Mouse (Mus musculus) embryonic facial prominence, embryonic 13.5 days (tissue): ENCODE measurements around the gene Raver1. TPM values are rescaled to one million over a fixed set of nuclear protein-coding genes. Genes with fewer than 3 reads are reported as not detected.

Experiments
- ATAC-seq: fragments of 200-750 bp; cut with Nextera tagmentation; 2 replicates; pipeline ENCODE4 v1.8.0; 2017; ENCODE audit warnings: low read depth; ENCODE audit not compliant: insufficient number of reproducible peaks, insufficient read depth, low FRiP score, low TSS enrichment
- H3K27ac ChIP-seq: fragments of 300-500 bp; sonication (generic); 2 replicates; pipeline ENCODE4 v1.5.1; 2015; ENCODE audit warnings: moderate library complexity, mild to moderate bottlenecking, inconsistent platforms
- H3K27me3 ChIP-seq: fragments of 300-500 bp; sonication (generic); 2 replicates; pipeline ENCODE4 v1.6.1; 2015; ENCODE audit warnings: mild to moderate bottlenecking, inconsistent platforms
- H3K36me3 ChIP-seq: fragments of 300-500 bp; sonication (generic); 2 replicates; pipeline ENCODE4 v1.6.1; 2015; ENCODE audit warnings: mild to moderate bottlenecking, inconsistent platforms
- H3K4me1 ChIP-seq: fragments of 300-500 bp; sonication (generic); 2 replicates; pipeline ENCODE4 v1.6.1; 2015; ENCODE audit warnings: inconsistent platforms
- H3K4me2 ChIP-seq: fragments of 300-500 bp; sonication (generic); 2 replicates; pipeline ENCODE4 v1.6.1; 2015; ENCODE audit warnings: moderate library complexity, mild to moderate bottlenecking, inconsistent platforms
- H3K4me3 ChIP-seq: fragments of 300-500 bp; sonication (generic); 2 replicates; pipeline ENCODE4 v1.5.1; 2015; ENCODE audit warnings: mild to moderate bottlenecking, inconsistent platforms
- H3K9ac ChIP-seq: fragments of 300-500 bp; sonication (generic); 2 replicates; pipeline ENCODE4 v1.6.1; 2015; ENCODE audit warnings: mild to moderate bottlenecking, inconsistent platforms
- H3K9me3 ChIP-seq: fragments of 300-500 bp; sonication (generic); 2 replicates; pipeline ENCODE4 v1.6.1; 2016; ENCODE audit warnings: inconsistent platforms
- WGBS: fragments of 180-500 bp; shearing (Covaris S2); methylation state at CpG from one replicate; pipeline ENCODE4 v1.1.7; 2015; ENCODE audit warnings: mixed read lengths; 5-methylcytosine and 5-hydroxymethylcytosine counted together
- polyA plus RNA-seq: library from polyadenylated mRNA; unstranded; fragments of >200 nt; fragmentation: Nextera tagmentation; extraction: Ambion mirVana; gene quantifications from 2 replicates; pipeline ENCODE4 v1.2.1, GENCODE M21; 2015

Raver1 gene
- polyA plus RNA-seq, 1 experiment from 2014 or later = 61.0 TPM

DNA sequence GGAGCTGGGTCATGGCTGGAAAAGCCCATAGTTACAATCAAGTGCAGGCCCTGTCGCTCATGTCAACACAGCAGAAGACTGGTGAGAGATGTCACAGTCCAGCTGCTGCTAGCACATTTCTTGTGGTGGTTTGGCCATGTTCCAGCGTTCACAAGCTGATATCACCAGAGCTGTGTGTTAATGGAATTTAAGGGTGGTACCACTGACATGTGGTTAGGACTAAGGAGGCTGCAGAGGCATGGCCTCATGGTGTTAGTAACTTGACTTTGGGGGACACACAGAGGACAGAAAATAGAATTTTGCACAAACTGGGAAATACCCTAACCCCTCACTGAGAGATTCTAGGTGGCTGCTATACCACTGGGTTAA is 34.4 kb upstream of the Raver1 start:
- no peak for ATAC-seq
- WGBS = 76% methylated on average over 2 of the region's 2 CpGs
- Histone ChIP-seq H3K4me2 (no peak overlapping the region), H3K36me3 (peaks cover 63% of the 10 kb centered on the region), H3K4me1 (peaks cover 7% of the 10 kb centered on the region), H3K9ac (no peak overlapping the region), H3K27ac (no peak overlapping the region), H3K4me3 (no peak overlapping the region), H3K27me3 (no peaks in the 10 kb centered on the region), H3K9me3 (no peaks in the 10 kb centered on the region)

DNA sequence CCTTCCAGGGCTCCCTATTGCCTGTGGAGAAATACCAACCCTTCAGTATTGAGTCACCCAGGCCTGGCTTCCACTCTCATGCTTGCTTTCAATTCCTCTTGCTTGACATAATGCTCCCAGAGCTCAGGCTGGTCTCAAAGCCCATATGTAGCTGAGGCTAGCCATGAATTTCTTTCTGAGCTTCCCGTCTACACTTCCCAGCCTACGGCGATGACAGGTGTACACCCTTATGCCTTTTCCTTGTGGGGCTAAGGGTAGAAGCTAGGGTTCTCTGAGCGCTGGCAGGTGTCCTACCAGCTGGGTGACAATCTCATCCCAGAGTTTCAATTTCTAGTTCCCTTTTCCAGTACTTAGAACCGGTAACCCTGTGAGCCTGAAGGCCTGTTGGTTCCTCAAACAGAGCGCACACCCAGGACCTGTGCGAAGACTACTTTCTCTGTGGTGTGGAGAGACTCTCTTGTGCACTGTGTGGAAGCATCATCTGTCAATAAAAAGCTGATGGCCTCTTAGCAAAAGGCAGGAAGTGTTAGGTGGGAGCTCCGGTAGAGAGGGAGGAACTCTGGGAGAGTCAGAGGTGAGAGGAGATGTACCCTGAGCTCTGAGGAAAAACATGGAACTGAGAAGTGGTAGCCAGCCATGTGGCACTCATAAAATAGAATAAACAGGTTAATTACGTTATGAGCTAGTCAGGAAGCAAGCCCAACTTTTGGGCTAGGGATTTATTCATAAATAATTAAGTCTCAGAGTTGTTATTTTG is 33.9 kb upstream of the Raver1 start:
- WGBS = 86% methylated on average over 9 of the region's 9 CpGs
- Histone ChIP-seq H3K27ac (no peak overlapping the region), H3K36me3 (peaks cover 69% of the 10 kb centered on the region), H3K9me3 (no peaks in the 10 kb centered on the region), H3K4me3 (no peak overlapping the region), H3K4me2 (no peak overlapping the region), H3K9ac (no peak overlapping the region), H3K27me3 (no peaks in the 10 kb centered on the region), H3K4me1 (peaks cover 6% of the 10 kb centered on the region)
- no peak for ATAC-seq

DNA sequence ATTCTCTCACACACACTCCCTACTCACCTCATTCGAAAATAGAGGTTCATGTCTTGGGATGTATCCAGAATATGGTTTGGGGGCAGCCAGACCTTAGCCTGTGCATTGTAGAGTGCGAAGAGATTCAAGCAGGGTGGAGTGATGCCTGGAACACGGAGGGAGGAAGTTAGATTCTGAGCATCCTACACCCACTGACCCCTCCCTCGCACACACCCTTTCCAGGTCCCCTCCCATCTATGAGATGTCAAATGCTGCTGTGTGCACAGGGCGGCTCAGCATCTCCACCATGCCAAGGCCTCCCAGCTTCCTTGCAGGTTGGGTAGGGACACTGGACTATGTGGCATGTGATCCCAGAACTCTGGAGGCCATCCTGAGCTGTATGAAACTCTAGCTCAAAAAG is 33.0 kb upstream of the Raver1 start:
- H3K27me3 ChIP-seq = no peaks in the 10 kb centered on the region
- no peaks in the 10 kb centered on the region for H3K9me3 ChIP-seq
- H3K4me3 ChIP-seq = no peak overlapping the region
- H3K4me2 ChIP-seq = no peak overlapping the region
- H3K36me3 ChIP-seq = peaks cover 75% of the 10 kb centered on the region
- no peak overlapping the region for H3K9ac ChIP-seq
- no peaks in the 10 kb centered on the region for H3K4me1 ChIP-seq
- no peak for ATAC-seq
- 79% methylated on average over 5 of the region's 5 CpGs for WGBS
- H3K27ac ChIP-seq = no peak overlapping the region

DNA sequence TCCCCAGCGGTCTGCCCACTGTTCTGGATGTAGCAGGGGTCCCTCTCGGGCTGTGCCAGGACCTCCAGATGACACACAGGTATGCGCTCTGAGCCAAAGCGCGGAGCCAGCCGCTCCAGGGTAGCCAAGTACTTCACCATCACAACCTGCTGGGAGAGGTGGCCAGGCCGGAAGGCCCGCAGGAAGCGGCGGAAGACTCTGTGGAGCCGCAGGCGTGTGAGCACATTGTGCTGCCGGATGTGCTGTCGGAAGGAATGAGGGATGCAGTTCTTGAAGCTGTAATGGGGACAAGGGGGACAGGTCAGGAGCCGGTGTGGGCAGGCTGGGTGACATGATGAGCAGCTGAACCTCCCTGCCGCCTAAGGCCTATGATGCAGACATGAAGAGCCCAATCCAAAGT is 29.7 kb upstream of the Raver1 start:
- Histone ChIP-seq H3K4me2 (no peak overlapping the region), H3K27ac (no peak overlapping the region), H3K27me3 (no peaks in the 10 kb centered on the region), H3K4me3 (no peak overlapping the region), H3K9ac (no peak overlapping the region), H3K4me1 (no peaks in the 10 kb centered on the region), H3K9me3 (no peaks in the 10 kb centered on the region), H3K36me3 (peaks cover 67% of the 10 kb centered on the region)
- WGBS = 92% methylated on average over 16 of the region's 16 CpGs
- ATAC-seq = no peak

DNA sequence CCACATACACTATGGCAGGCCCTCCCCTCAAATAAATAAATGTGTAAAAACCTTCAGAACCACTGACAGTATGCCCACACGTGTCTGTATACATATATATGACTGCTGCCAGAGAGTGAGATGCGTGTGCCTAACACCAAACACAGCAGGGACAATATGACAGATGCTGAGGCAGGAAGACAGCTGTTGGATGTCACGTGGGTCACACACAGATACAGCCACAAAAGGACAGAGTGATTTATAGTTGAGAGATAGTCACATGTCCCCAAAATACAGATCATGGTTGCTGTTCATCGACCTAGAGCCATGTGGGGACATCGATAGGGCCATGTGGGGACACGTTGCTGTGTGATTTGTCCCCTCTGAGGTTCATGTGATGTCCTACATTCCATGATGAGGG is 25.3 kb upstream of the Raver1 start:
- peaks cover 30% of the 10 kb centered on the region for H3K36me3 ChIP-seq
- 82% methylated on average over 6 of the region's 6 CpGs for WGBS

DNA sequence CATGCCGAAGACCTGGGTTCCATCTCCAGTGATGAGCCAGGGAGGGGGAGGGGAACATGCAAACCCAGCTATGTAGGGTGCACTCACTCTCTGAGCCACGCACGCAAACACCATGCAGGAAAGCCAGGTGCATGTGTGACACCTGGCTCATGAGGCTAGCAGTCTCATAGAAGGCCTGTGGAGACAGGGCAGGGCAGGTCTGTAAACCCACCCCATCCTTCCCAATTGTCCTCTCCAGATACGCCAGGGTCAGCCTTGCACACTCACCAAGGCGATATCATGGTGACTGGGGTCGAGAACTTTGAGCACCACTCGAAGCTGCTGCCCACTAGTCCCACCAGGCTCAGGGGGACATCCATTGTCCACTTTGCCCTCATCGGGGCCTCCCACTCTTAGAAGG is 23.3 kb upstream of the Raver1 start:
- 91% methylated on average over 8 of the region's 8 CpGs for WGBS
- H3K36me3 ChIP-seq = peaks cover 14% of the 10 kb centered on the region

More for the DNA sequence above, 25.3 kb upstream of the Raver1 start:
- Histone ChIP-seq H3K9me3 (no peaks in the 10 kb centered on the region), H3K27me3 (no peaks in the 10 kb centered on the region), H3K4me3 (no peak overlapping the region), H3K4me1 (no peaks in the 10 kb centered on the region), H3K9ac (no peak overlapping the region), H3K4me2 (no peak overlapping the region), H3K27ac (no peak overlapping the region)
- no peak for ATAC-seq

DNA sequence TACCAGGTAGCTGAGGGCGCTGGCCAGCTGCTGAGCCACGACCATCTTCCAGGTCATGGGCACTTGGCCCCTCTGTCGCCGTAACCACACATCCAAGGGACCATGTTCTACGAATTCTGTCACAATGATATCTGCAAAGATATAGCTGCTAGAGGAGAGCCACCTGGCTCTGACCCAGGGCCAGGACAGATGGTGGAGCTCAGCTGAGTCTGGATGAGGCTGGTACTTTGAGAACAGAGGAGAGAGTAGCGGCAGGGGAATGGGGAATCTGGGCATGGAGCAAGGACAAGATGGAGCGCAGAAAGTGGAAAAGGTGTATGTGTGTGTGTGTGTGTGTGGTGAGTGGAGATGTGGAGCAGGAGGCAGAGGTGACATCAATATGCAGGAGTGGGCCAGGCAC is 22.4 kb upstream of the Raver1 start:
- Histone ChIP-seq H3K4me3 (no peak overlapping the region), H3K27ac (no peak overlapping the region), H3K9me3 (no peaks in the 10 kb centered on the region), H3K4me2 (no peak overlapping the region), H3K9ac (no peak overlapping the region), H3K27me3 (no peaks in the 10 kb centered on the region), H3K4me1 (no peaks in the 10 kb centered on the region), H3K36me3 (peaks cover 10% of the 10 kb centered on the region)
- 88% methylated on average over 7 of the region's 7 CpGs for WGBS
- ATAC-seq = no peak

More for the DNA sequence above, 23.3 kb upstream of the Raver1 start:
- Histone ChIP-seq H3K9me3 (no peaks in the 10 kb centered on the region), H3K4me1 (no peaks in the 10 kb centered on the region), H3K27ac (no peak overlapping the region), H3K27me3 (no peaks in the 10 kb centered on the region), H3K4me3 (no peak overlapping the region), H3K9ac (no peak overlapping the region), H3K4me2 (no peak overlapping the region)
- no peak for ATAC-seq

DNA sequence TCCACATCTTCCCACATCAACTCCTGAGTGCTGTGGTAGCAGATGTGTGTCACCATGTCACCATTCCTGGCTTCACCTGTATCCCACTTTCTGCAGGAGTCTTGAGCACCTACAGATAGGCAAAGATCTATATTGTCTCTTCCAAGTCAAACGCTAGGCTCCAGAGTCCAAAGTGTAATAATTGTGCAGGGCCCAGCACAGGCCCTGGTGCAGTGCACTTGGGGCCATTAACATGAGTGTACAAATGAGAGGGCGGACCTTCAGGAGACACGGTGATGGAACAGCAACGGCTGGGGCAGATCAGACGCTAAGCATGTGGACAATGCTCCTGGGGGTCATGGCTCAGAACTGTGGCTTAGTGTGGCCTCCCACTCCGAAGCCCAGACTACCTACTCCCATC is 21.9 kb upstream of the Raver1 start:
- 86% methylated on average over 6 of the region's 6 CpGs for WGBS
- no peak overlapping the region for H3K4me2 ChIP-seq
- no peaks in the 10 kb centered on the region for H3K4me1 ChIP-seq
- H3K9me3 ChIP-seq = no peaks in the 10 kb centered on the region
- no peak overlapping the region for H3K4me3 ChIP-seq
- H3K27me3 ChIP-seq = no peaks in the 10 kb centered on the region
- ATAC-seq = no peak
- no peak overlapping the region for H3K9ac ChIP-seq
- H3K36me3 ChIP-seq = peaks cover 15% of the 10 kb centered on the region
- no peak overlapping the region for H3K27ac ChIP-seq

DNA sequence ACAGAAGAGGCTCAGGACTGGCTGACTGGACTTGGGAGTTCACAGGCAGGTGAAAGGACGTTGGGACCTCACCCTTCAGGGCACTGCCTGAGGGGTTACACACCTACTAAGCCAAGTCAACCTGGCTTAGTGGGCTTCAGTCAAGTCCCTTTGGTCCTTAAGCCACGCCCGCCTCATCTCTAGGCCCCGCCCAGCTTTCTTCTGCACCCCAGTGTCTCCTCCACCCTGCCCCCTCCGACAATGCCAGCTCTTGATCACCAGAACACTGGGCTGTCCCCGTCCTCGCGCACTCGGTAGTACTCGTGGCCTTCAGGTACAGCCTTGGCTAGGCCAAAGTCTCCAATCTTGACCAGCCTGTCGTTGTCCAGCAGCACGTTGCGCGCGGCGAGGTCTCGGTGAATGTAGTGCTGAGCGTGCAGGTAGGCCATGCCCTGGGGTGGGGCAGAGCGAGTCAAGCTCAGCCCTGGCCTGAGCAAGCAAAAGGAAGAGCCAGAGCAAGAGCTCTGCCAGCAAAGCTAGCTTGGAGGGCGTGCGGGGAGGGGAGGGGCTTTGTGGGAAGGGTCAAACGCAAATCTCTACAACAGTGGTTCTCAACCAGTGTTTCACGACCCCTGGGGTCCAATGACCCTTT is 15.9 kb upstream of the Raver1 start:
- Histone ChIP-seq H3K4me3 (no peak overlapping the region), H3K27me3 (no peaks in the 10 kb centered on the region), H3K4me1 (no peaks in the 10 kb centered on the region), H3K4me2 (no peak overlapping the region), H3K36me3 (peaks cover 19% of the 10 kb centered on the region), H3K27ac (no peak overlapping the region), H3K9ac (no peak overlapping the region), H3K9me3 (no peaks in the 10 kb centered on the region)
- 41% methylated on average over 23 of the region's 23 CpGs for whole genome bisulfite sequencing
- no peak for ATAC-seq

DNA sequence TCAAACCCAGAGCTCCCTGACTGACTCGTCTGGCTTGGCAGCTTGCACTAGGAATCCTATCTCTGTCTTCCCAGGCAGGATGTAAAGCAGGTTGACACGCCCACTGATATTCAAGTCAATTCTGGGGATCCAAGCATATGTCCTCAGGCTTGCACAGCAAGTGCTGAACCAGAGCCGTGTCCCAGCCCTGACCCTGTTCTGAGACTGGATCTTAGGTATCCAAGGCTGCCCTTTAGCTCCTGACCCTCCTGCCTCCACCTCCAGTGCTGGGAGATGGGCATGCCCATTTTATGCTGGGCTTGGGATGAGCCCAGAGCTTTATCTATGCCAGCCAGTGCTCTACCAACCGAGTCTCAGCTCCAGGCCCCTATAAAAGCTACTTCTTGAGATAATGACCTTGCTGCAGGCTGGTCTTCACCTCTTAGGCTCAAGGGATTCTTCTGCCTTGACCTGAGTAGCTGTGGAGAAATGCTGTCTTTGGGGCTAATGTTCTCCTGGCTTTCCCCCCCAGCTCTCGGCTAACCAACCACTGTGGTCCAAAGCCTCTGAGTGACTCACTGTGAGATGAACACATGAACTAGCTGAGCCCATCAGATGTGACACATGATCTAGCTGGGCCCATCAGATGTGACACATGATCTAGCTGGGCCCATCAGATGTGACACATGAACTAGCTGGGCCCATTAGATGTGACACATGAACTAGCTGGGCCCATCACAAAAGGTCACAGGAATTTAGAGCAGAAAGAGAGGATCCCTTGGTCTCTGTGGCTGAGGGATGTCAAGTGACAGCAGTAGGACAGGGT is 14.2 kb upstream of the Raver1 start:
- Histone ChIP-seq H3K36me3 (peaks cover 21% of the 10 kb centered on the region), H3K4me1 (peaks cover 6% of the 10 kb centered on the region), H3K9me3 (no peaks in the 10 kb centered on the region), H3K27me3 (no peaks in the 10 kb centered on the region), H3K27ac (no peak overlapping the region), H3K9ac (no peak overlapping the region), H3K4me2 (no peak overlapping the region), H3K4me3 (no peak overlapping the region)
- WGBS = 73% methylated on average over 5 of the region's 5 CpGs
- no peak for ATAC-seq

DNA sequence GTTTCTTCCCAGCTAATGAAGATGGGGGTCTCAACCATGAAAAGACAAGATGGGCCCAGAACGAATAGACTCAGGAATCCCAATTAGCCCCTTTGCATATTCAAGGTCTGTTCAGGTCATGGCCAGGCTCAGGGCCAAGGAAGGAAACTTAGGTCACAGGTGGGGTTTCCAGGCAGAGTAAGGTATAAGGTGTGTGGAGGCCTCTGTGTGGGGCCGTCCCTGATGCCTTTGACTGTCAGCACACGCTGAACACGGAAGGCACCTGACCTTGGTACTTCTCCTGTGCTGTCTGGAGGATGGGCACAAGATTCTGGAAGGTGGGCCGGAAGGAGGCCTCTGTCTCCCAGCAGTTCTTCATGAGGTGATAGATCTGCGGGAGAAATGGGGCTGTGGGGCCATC is 13.0 kb upstream of the Raver1 start:
- ATAC-seq = no peak
- H3K36me3 ChIP-seq = peaks cover 21% of the 10 kb centered on the region
- peaks cover 14% of the 10 kb centered on the region for H3K4me1 ChIP-seq
- H3K9me3 ChIP-seq = no peaks in the 10 kb centered on the region
- no peak overlapping the region for H3K27ac ChIP-seq
- H3K4me3 ChIP-seq = no peak overlapping the region
- no peak overlapping the region for H3K4me2 ChIP-seq
- 86% methylated on average over 6 of the region's 6 CpGs for WGBS
- no peaks in the 10 kb centered on the region for H3K27me3 ChIP-seq
- H3K9ac ChIP-seq = no peak overlapping the region

DNA sequence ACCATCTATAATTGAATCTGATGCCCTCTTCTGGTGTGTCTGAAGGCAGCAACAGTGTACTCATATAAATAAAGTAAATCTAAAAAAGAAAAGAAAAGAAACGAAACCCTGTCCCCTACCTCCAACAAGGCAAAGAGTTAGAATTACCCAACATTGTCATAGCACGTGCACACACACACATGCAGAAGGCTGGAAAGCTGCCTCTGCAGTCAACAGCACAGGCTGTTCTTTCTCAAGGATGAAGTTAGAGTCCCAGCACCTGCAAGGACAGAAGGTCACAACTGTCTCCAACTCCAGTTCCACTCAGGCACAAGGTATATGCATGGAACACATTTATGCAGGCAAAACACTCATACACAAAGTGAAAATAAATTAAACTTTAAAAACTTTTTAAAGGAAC is 10.3 kb upstream of the Raver1 start:
- no peak overlapping the region for H3K4me2 ChIP-seq
- ATAC-seq = no peak
- peaks cover 13% of the 10 kb centered on the region for H3K36me3 ChIP-seq
- no peaks in the 10 kb centered on the region for H3K27me3 ChIP-seq
- no peak overlapping the region for H3K27ac ChIP-seq
- H3K9ac ChIP-seq = no peak overlapping the region
- H3K4me1 ChIP-seq = peaks cover 14% of the 10 kb centered on the region
- no peak overlapping the region for H3K4me3 ChIP-seq
- WGBS = 92% methylated on average over 2 of the region's 2 CpGs
- H3K9me3 ChIP-seq = no peaks in the 10 kb centered on the region
